26 mouse cellular contexts compared by ENCODE assay signal in genomic region chr9:123183226-123183625, GRCm38 (mm10). TPM values are rescaled to one million over a fixed set of nuclear protein-coding genes. Genes with fewer than 3 reads are reported as not detected.
DNase-seq lines count a peak whose midpoint lies in the region; ATAC-seq lines count a peak whose summit lies in the region.
"Had no signal": no experiment of that assay in that cellular context is flagged by ENCODE, and none has a peak within 500 bp of the region (broad histone marks: within the 10 kb centered on the region; RNA-seq: fewer than 3 reads in every experiment).

No protein-coding gene starts in this region.

- H3K36me3 ChIP-seq in hindbrain, embryonic 12.5 days, result no peaks in the 10 kb centered on the region
- H3K36me3 ChIP-seq: embryonic facial prominence, embryonic 15.5 days; heart, embryonic 13.5 days; limb, embryonic 12.5 days; midbrain, embryonic 13.5 days had no signal

- no peak overlapping the region for H3K27ac ChIP-seq in hindbrain, embryonic 12.5 days
- H3K27ac ChIP-seq: embryonic facial prominence, embryonic 15.5 days; heart, embryonic 13.5 days; layer of hippocampus, adult 2 months; limb, embryonic 12.5 days; midbrain, embryonic 13.5 days had no signal

- ATAC-seq in hindbrain, embryonic 12.5 days (ENCODE audit: low FRiP score), result no peak
- ATAC-seq: CD4-positive, CD25-positive, alpha-beta regulatory T cell, adult 4 months; forebrain, embryonic 16.5 days; midbrain, embryonic 13.5 days had no signal

- no peak overlapping the region for H3K4me2 ChIP-seq in hindbrain, embryonic 12.5 days (replicated peaks)
- H3K4me2 ChIP-seq: embryonic facial prominence, embryonic 15.5 days; heart, embryonic 13.5 days; limb, embryonic 12.5 days; liver, embryonic 11.5 days; midbrain, embryonic 13.5 days had no signal

- H3K4me3 ChIP-seq in hindbrain, embryonic 12.5 days, result no peak overlapping the region
- H3K4me3 ChIP-seq: embryonic facial prominence, embryonic 15.5 days; heart, embryonic 13.5 days; layer of hippocampus, adult 2 months; limb, embryonic 12.5 days; midbrain, embryonic 13.5 days had no signal

- no peaks in the 10 kb centered on the region for H3K9me3 ChIP-seq in hindbrain, embryonic 12.5 days (replicated peaks)
- H3K9me3 ChIP-seq: embryonic facial prominence, embryonic 15.5 days; heart, embryonic 13.5 days; limb, embryonic 12.5 days; midbrain, embryonic 13.5 days had no signal

- peak; percentile 7 for DNase-seq in right cerebral cortex, adult 2 months (ENCODE audit: low spot score in 2 of 2)
- DNase-seq in right cerebral cortex, postnatal 25 days, result no peak
- peak; percentile 81 to 87 for DNase-seq in kidney, adult 8-10 months
- peak; percentile 73 for DNase-seq in kidney, postnatal 14 days
- no peak for DNase-seq in left cerebral cortex, adult 9 months (ENCODE audit: low spot score in 2 of 2)
- no peak for DNase-seq in urinary bladder, postnatal 4 days (ENCODE audit: low spot score in 2 of 2)
- DNase-seq: adrenal gland, postnatal 14 days; cerebellum, adult 2 months; cerebellum, postnatal 36 days; gastrocnemius, postnatal 10 days; heart, adult 11 months; heart, postnatal 14 days; layer of hippocampus, postnatal 36 days; lung, adult 2 months; lung, postnatal 14 days; thymus, adult 2 months had no signal

- 79% methylated on average over 8 of the region's 8 CpGs for WGBS in hindbrain, embryonic 12.5 days

- H3K4me1 ChIP-seq in hindbrain, embryonic 12.5 days, result 0 out of 2 replicates have a peak, but pooled peaks cover 2% of the 10 kb centered on the region
- H3K4me1 ChIP-seq: embryonic facial prominence, embryonic 15.5 days; heart, embryonic 13.5 days; limb, embryonic 12.5 days; midbrain, embryonic 13.5 days had no signal

- no peaks in the 10 kb centered on the region for H3K27me3 ChIP-seq in hindbrain, embryonic 12.5 days
- H3K27me3 ChIP-seq: embryonic facial prominence, embryonic 15.5 days; heart, embryonic 13.5 days; limb, embryonic 12.5 days; midbrain, embryonic 13.5 days had no signal

- H3K9ac ChIP-seq in hindbrain, embryonic 12.5 days, result no peak overlapping the region
- H3K9ac ChIP-seq: embryonic facial prominence, embryonic 15.5 days; heart, embryonic 13.5 days; limb, embryonic 12.5 days; midbrain, embryonic 13.5 days had no signal

RNA-seq across cellular contexts. Expression of gene Clec3b, which starts 32.5 kb away (rescaled TPM):
- 0.22 TPM in 1 of 2 replicates, not detected in the other for polyA plus RNA-seq in hindbrain, embryonic 12.5 days (2016; fragmentation: Nextera tagmentation; extraction: Ambion mirVana)
- polyA plus RNA-seq: CD4-positive, CD25-positive, alpha-beta regulatory T cell, adult 4 months; hindbrain, embryonic 11.5 days; limb, embryonic 12.5 days; liver, embryonic 11.5 days; midbrain, embryonic 13.5 days had no signal

RNA-seq across cellular contexts. Expression of gene Cdcp1, which starts 32.6 kb away (rescaled TPM):
- 1.2 and 1.4 TPM in 2 replicates for polyA plus RNA-seq in hindbrain, embryonic 12.5 days (2016; fragmentation: Nextera tagmentation; extraction: Ambion mirVana)

Comparison
In these comparisons a context has a peak if more than half of its experiments do, and no peak if none do; other contexts are left out.
1. DNase-seq: peak in right cerebral cortex, adult 2 months (2 of 2), kidney, adult 8-10 months (2 of 2) and kidney, postnatal 14 days (single experiment); none in right cerebral cortex, postnatal 25 days (single experiment), left cerebral cortex, adult 9 months (0 of 2) and urinary bladder, postnatal 4 days (0 of 2).